Mouse (Mus musculus) forebrain, embryonic 12.5 days (tissue): ENCODE measurements around the gene Dis3l. TPM values are rescaled to one million over a fixed set of nuclear protein-coding genes. Genes with fewer than 3 reads are reported as not detected.
A peak's percentile ranks its signal among the peaks of the same experiment; 100 is the strongest.

Experiments used
- ATAC-seq: fragments of 200-750 bp; cut with Nextera tagmentation; 2 replicates; pipeline ENCODE4 v1.8.0; 2017; ENCODE audit warnings: moderate TSS enrichment; ENCODE audit not compliant: low FRiP score
- H3K27ac ChIP-seq: fragments of 300-500 bp; sonication (generic); 2 replicates; pipeline ENCODE4 v1.5.1; 2016; ENCODE audit warnings: mild to moderate bottlenecking
- H3K27me3 ChIP-seq: fragments of 300-500 bp; sonication (generic); 2 replicates; pipeline ENCODE4 v1.6.1; 2016; ENCODE audit warnings: mild to moderate bottlenecking
- H3K36me3 ChIP-seq: fragments of 300-500 bp; sonication (generic); replicated peaks from 2 replicates; pipeline ENCODE4 v1.6.1; 2016; ENCODE audit warnings: mild to moderate bottlenecking
- H3K4me1 ChIP-seq: fragments of 300-500 bp; sonication (generic); 2 replicates; pipeline ENCODE4 v1.6.1; 2016
- H3K4me2 ChIP-seq: fragments of 300-500 bp; sonication (generic); 2 replicates; pipeline ENCODE4 v1.6.1; 2016; ENCODE audit warnings: mild to moderate bottlenecking, moderate library complexity
- H3K4me3 ChIP-seq: fragments of 300-500 bp; sonication (generic); replicated peaks from 2 replicates; pipeline ENCODE4 v1.5.1; 2016; ENCODE audit warnings: mild to moderate bottlenecking
- H3K9ac ChIP-seq: fragments of 300-500 bp; sonication (generic); 2 replicates; pipeline ENCODE4 v1.6.1; 2016; ENCODE audit warnings: mild to moderate bottlenecking
- H3K9me3 ChIP-seq: fragments of 300-500 bp; sonication (generic); 2 replicates; pipeline ENCODE4 v1.6.1; 2016
- WGBS: fragments of 180-500 bp; shearing (Covaris S2); methylation state at CpG from one replicate; pipeline ENCODE4 v1.1.7; 2016; 5-methylcytosine and 5-hydroxymethylcytosine counted together
- polyA plus RNA-seq: library from polyadenylated mRNA; unstranded; fragments of >200 nt; fragmentation: Nextera tagmentation; extraction: Ambion mirVana; gene quantifications from 2 replicates; pipeline ENCODE4 v1.2.1, GENCODE M21; 2016

Gene Dis3l
- polyA plus RNA-seq, 1 experiment from 2014 or later: 24.9 TPM

DNA sequence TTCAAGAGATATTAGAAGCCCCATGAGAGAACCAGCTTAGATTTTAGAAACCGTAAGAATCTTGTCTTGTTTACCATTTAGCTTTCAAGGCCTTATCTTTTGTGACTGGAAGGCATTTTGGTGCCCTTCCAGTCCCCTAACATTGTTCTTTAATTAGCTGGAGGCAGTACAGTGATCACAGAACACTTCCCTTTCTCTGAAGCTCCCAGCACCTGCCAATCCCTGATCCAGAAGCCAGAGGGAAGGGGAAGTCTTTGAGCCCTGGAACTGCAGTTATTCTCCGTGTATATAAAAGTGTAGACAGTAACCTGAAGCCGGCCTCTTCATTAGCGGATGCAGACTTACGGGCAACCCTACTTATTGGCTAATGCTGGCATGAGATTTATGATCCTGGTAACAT lies 8.4 kb upstream of the Dis3l start:
- H3K27me3 ChIP-seq: no peaks in the 10 kb centered on the region
- H3K4me3 ChIP-seq: no peak overlapping the region
- no peak overlapping the region for H3K4me2 ChIP-seq
- no peaks in the 10 kb centered on the region for H3K36me3 ChIP-seq
- H3K4me1 ChIP-seq: 0 out of 2 replicates have a peak, but pooled peaks cover 3% of the 10 kb centered on the region
- 71% methylated on average over 5 of the region's 5 CpGs for whole genome bisulfite sequencing
- H3K27ac ChIP-seq: no peak overlapping the region
- ATAC-seq: no peak
- no peaks in the 10 kb centered on the region for H3K9me3 ChIP-seq
- H3K9ac ChIP-seq: no peak overlapping the region

DNA sequence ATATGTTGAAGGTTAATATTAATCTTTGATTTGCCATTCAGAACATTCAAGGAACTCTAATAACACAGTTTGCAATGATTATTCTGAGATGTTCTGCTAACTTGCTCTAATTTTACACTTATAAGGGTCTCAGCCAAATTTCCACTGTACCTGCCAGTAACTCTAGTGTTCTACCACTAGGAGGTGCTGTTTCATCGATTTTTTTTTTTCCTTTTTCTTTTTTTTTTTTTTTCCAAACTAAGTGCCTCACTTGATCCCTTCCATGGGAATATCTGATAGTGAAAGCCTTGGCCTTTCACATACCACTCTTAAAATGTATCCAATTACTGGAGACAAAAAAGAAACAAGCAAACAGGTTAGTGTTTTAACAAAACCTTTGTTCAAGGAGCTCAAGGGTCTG lies 6.3 kb upstream of the Dis3l start:
- H3K36me3 ChIP-seq: no peaks in the 10 kb centered on the region
- no peak for ATAC-seq
- no peaks in the 10 kb centered on the region for H3K27me3 ChIP-seq
- H3K9ac ChIP-seq: no peak overlapping the region
- H3K27ac ChIP-seq: no peak overlapping the region
- 0 out of 2 replicates have a peak, but pooled peaks cover 3% of the 10 kb centered on the region for H3K4me1 ChIP-seq
- H3K9me3 ChIP-seq: no peaks in the 10 kb centered on the region
- H3K4me2 ChIP-seq: no peak overlapping the region
- WGBS: 0% methylated on average over 1 of the region's 1 CpGs
- no peak overlapping the region for H3K4me3 ChIP-seq

DNA sequence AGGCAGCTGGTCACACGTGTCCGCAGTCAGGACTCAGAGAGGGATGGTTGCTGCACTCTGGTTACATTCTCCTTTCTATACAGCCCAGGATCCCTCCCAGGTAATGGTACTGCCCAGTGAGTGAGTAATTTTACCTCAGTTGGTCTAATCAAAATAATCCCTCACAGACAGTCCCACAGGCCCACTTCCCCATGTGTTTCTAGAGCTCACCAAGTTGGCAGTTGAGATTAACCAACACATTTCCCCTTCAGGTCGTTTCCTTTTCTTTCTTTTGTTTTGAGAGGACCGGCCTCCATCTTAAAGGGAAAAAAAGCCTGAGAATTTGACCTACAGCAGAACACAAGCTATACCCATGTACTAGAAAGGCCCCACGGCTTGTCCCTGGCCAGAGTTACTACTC lies 4.8 kb upstream of the Dis3l start:
- H3K4me3 ChIP-seq: no peak overlapping the region
- no peak overlapping the region for H3K4me2 ChIP-seq
- ATAC-seq: no peak
- peaks cover 5% of the 10 kb centered on the region; the same call in 1 of the 2 replicates for H3K4me1 ChIP-seq
- no peak overlapping the region for H3K27ac ChIP-seq
- H3K9ac ChIP-seq: no peak overlapping the region
- H3K9me3 ChIP-seq: no peaks in the 10 kb centered on the region
- H3K27me3 ChIP-seq: no peaks in the 10 kb centered on the region
- H3K36me3 ChIP-seq: no peaks in the 10 kb centered on the region
- 65% methylated on average over 5 of the region's 5 CpGs for WGBS

DNA sequence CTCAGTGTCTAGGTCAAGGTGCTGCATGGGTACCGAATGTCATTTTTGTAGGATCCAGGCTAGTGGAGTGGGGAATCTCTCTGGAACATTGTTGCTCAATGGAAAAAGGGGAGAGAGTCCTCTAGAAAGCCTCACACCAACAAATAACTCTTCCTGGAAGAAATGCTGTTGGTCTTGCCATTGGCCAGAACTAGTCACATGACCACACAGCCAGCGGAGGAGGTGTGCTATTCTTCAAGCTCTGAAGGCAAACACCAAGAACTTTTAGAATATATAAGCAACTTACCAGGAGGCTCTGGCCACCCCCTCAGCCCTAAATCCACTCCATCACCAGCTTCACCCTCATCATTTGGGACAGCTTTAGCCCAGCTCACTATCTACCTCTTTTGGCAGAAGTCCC lies 2.6 kb upstream of the Dis3l start:
- ATAC-seq: no peak
- Histone ChIP-seq H3K4me3 (no peak overlapping the region), H3K9me3 (no peaks in the 10 kb centered on the region), H3K4me1 (peaks cover 13% of the 10 kb centered on the region), H3K36me3 (no peaks in the 10 kb centered on the region), H3K27ac (no peak overlapping the region), H3K27me3 (no peaks in the 10 kb centered on the region), H3K9ac (no peak overlapping the region), H3K4me2 (no peak overlapping the region)
- 94% methylated on average over 2 of the region's 2 CpGs for WGBS

DNA sequence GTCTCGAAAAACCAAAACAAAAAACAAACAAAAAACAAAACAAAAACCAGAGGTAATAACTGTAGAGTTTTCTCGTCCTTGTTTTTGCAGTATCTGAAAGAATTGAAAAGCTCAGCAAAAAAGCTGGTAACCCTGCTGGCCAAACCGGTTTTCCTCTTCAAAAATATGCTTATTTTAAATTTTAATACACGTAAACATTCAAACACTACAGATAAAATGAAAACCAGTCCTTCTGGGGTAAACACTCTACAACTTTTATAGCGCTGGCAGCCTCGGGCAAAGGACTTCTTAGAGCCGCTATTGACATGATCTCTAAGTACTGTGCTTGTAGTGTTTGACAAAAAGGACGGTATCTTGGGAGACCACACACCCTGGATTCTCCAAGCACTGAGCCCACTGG lies 583 bp upstream of the Dis3l start:
- no peaks in the 10 kb centered on the region for H3K27me3 ChIP-seq
- H3K4me1 ChIP-seq: peaks cover 13% of the 10 kb centered on the region
- ATAC-seq: no peak
- H3K9me3 ChIP-seq: no peaks in the 10 kb centered on the region
- WGBS: 89% methylated on average over 8 of the region's 8 CpGs
- no peak overlapping the region for H3K4me3 ChIP-seq
- H3K9ac ChIP-seq: no peak overlapping the region
- H3K4me2 ChIP-seq: peak overlapping the region; percentile 75; the same call in 1 of the 2 replicates
- peaks cover 6% of the 10 kb centered on the region; the same call in 1 of the 2 replicates for H3K36me3 ChIP-seq
- no peak overlapping the region for H3K27ac ChIP-seq

DNA sequence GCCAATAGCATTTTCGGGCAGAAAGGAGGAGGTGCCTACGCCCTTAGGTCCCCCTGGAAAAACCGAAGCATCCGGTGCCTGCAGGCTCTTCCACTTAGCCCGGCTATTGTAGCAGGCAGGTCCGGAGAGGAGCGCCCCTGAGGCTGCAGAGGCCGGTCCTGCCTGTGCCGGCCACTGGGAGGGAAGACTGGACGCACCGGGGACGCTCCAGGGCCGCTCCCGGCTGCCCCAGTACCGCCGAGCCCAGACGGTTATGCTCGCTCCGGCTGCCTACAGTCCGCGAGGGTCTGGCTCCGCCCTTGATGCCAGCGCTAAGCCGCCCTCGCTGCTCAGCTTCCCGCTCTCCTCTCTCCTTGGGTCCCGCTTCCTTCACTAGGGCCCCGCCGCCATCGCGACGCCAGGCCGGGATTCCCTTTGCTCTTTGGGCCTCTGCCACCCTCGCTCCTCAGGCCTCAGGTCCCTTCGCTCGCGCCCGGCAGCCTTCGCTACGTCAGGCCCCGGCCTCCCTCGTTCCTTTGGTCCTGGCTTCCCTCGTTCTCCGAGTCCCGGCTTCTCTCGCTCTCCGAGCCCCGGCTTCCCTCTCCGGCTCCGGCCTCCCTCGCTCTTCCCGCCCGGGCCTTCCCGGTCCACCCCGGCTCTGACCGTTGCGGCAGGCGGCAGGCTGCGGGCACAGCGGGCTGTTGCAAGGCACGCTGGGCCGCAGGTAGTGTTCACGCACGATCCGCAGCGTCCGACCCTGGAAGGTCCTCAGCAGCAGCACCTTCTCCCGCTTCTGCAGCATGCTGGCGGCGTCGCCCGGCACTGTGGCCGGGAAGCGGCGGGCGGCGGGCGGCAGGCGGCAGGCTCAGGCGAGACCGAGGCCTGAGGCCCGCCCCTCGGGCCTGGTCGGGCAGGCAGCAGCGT lies 486 bp downstream of the Dis3l start:
- peaks cover 13% of the 10 kb centered on the region for H3K4me1 ChIP-seq
- peak; percentile 90 for ATAC-seq
- H3K9me3 ChIP-seq: no peaks in the 10 kb centered on the region
- no peaks in the 10 kb centered on the region for H3K27me3 ChIP-seq
- peak overlapping the region; percentile 58 for H3K4me3 ChIP-seq
- WGBS: under 1% methylated on average over 85 of the region's 85 CpGs
- peak overlapping the region; percentile 75 for H3K4me2 ChIP-seq
- H3K36me3 ChIP-seq: peaks cover 15% of the 10 kb centered on the region
- peak overlapping the region; percentile 99 for H3K27ac ChIP-seq
- peak overlapping the region; percentile 98 for H3K9ac ChIP-seq

DNA sequence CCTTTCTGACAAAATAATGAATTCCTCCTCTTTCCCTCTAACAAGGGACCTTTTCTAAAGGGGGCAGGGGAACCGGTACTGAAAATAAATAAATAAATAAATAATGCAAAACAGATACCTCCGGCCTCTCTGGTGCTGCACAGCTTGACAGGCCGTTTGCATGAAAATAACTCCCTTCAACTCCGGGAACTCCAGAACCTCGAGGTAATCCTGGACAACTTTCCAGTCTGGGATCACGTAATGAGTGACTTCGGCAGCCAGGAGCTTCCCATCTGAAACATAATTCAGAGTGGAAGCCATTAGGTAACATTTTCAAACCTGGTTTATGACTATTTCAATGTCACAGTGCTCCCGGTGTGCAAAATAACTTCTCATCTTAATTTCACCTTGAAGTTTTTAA lies 1.7 kb downstream of the Dis3l start:
- Histone ChIP-seq H3K27ac (no peak overlapping the region), H3K4me3 (no peak overlapping the region), H3K9ac (no peak overlapping the region), H3K4me2 (peak overlapping the region; percentile 75), H3K9me3 (no peaks in the 10 kb centered on the region), H3K27me3 (no peaks in the 10 kb centered on the region), H3K4me1 (peaks cover 13% of the 10 kb centered on the region), H3K36me3 (peaks cover 15% of the 10 kb centered on the region)
- no peak for ATAC-seq
- 30% methylated on average over 8 of the region's 8 CpGs for WGBS

DNA sequence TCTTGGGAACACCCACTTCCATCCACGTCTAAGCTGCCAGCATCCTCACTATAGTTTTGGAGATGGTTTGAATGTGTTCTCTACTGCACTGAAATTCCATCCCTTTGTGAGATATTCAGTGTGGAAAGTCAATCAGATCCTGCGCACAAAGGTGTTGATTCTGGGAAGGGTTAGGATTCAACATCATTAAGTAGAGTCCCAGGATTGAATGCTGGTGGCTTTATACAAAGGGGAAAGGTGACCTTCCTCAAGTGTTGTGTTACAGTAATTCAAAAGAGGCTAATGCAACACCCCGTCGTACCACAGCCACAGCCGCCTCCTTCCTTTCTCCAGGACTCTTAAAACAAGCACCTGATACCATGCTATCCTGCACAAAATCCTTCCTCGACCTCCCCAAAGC lies 5.3 kb downstream of the Dis3l start:
- peaks cover 11% of the 10 kb centered on the region for H3K4me1 ChIP-seq

DNA sequence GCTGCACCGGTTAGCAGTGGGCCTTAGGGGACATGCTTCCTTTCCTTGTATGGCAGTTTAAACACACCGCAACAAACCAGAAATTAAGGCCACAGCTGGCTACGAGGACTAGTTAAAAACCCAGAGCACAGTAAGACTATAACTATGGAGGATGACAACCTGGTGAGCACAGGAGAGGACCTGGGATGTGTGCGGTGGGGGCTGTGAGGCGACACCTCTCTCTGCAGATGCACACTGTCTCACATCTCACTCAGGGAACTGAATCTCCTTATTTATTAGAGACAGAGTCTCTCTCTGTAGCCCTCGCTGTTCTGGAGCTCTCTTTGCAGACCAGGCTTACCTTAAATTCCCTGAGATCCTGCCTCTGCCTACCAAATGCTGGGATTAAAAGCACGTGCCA lies 17.1 kb downstream of the Dis3l start:
- H3K9me3 ChIP-seq: no peaks in the 10 kb centered on the region
- H3K4me1 ChIP-seq: no peaks in the 10 kb centered on the region
- WGBS: 92% methylated on average over 7 of the region's 7 CpGs
- H3K4me3 ChIP-seq: no peak overlapping the region
- no peak overlapping the region for H3K27ac ChIP-seq
- H3K36me3 ChIP-seq: peaks cover 65% of the 10 kb centered on the region
- H3K4me2 ChIP-seq: no peak overlapping the region
- ATAC-seq: no peak
- no peak overlapping the region for H3K9ac ChIP-seq
- H3K27me3 ChIP-seq: no peaks in the 10 kb centered on the region

More for the DNA sequence above, 5.3 kb downstream of the Dis3l start:
- H3K9ac ChIP-seq: no peak overlapping the region
- no peak overlapping the region for H3K4me3 ChIP-seq
- no peak overlapping the region for H3K4me2 ChIP-seq
- ATAC-seq: no peak
- H3K9me3 ChIP-seq: no peaks in the 10 kb centered on the region
- H3K27ac ChIP-seq: no peak overlapping the region
- H3K27me3 ChIP-seq: no peaks in the 10 kb centered on the region
- WGBS: 83% methylated on average over 6 of the region's 6 CpGs
- peaks cover 15% of the 10 kb centered on the region for H3K36me3 ChIP-seq

DNA sequence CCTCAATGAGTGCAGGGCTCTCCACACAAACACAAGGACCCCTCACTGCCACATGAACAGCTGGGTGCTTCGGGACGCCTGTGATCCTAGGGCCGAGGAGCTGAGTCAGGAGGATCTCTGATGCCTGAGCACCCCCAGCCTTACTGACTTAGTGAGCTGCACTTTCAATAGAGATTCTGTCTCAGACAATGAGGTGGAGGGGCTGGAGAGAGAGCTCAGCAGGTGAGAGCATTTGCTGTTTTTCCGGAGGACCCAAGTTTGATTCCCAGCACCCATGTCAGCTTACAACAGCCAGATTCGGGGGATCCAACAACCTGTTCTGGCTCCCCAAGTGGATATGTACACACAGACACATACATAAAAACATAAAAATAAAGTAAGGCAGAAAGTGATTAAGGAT lies 24.1 kb downstream of the Dis3l start:
- no peak for ATAC-seq
- Histone ChIP-seq H3K36me3 (peaks cover 60% of the 10 kb centered on the region), H3K27me3 (no peaks in the 10 kb centered on the region), H3K9ac (no peak overlapping the region), H3K4me3 (no peak overlapping the region), H3K4me1 (no peaks in the 10 kb centered on the region), H3K27ac (no peak overlapping the region), H3K9me3 (no peaks in the 10 kb centered on the region), H3K4me2 (no peak overlapping the region)
- WGBS: 98% methylated on average over 5 of the region's 5 CpGs

DNA sequence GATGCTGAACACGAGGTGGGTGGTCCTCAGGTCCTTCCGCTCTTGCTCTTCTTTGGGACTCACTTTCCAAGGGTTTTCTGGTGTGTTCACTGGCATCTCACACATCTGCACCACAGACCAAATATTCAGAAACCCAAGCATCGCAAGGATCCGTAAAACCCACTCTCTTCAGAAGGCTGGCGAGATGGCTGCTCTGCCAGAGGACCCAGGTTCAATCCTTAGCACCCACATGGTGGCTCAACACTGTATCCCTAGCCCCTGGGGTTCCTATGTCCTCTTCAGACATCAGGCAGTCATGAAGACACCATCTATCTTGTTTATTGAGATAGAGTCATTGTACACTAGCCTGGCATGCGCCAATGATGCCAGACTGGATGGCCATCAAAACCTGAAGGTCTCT lies 26.4 kb downstream of the Dis3l start:
- H3K36me3 ChIP-seq: peaks cover 52% of the 10 kb centered on the region
- 96% methylated on average over 6 of the region's 6 CpGs for WGBS
- ATAC-seq: no peak

DNA sequence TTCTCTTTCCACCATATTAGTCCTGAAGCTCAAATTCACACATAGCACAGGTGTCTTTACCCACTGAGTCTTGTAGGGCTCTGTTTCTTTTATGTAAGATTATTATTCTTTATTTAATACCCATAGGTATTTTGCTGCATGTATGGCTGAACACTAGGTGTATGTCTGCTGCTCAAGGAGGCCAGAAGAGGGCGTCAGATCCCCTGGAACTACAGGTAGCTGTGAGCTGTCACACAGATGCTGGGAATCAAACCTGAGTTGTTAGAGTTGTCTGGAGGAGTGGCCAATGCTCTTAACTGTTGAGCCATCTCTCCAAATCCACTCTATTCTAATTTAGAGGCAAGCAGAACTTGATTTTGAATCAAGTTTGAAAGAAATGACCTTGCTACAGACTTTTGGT lies 29.0 kb downstream of the Dis3l start:
- 37% methylated on average over 1 of the region's 1 CpGs for WGBS
- Histone ChIP-seq H3K36me3 (peaks cover 45% of the 10 kb centered on the region), H3K4me1 (no peaks in the 10 kb centered on the region), H3K9me3 (no peaks in the 10 kb centered on the region), H3K27ac (no peak overlapping the region), H3K9ac (no peak overlapping the region), H3K27me3 (no peaks in the 10 kb centered on the region), H3K4me2 (no peak overlapping the region), H3K4me3 (no peak overlapping the region)
- ATAC-seq: no peak

More for the DNA sequence above, 26.4 kb downstream of the Dis3l start:
- H3K4me1 ChIP-seq: no peaks in the 10 kb centered on the region
- no peaks in the 10 kb centered on the region for H3K27me3 ChIP-seq
- H3K4me2 ChIP-seq: no peak overlapping the region
- H3K9ac ChIP-seq: no peak overlapping the region
- H3K9me3 ChIP-seq: no peaks in the 10 kb centered on the region
- no peak overlapping the region for H3K4me3 ChIP-seq
- H3K27ac ChIP-seq: no peak overlapping the region
